Mouse (Mus musculus): ENCODE data around the gene Ldb1. TPM values are rescaled to one million over a fixed set of nuclear protein-coding genes. Genes with fewer than 3 reads are reported as not detected.

The Ldb1 gene
- polyA plus RNA-seq, 1 experiment from 2014 or later, result 127 TPM

- Histone ChIP-seq H3K27ac (peak overlapping the region; percentile 99), H3K36me3 (no peaks in the 10 kb centered on the region), H3K4me2 (peak overlapping the region; percentile 98), H3K4me1 (replicated peaks) (peaks cover 73% of the 10 kb centered on the region), H3K4me3 (peak overlapping the region; percentile 93), H3K9me3 (no peaks in the 10 kb centered on the region), H3K27me3 (no peaks in the 10 kb centered on the region), H3K9ac (peak overlapping the region; percentile 99)
- peak; percentile 21; the same call in 1 of the 2 replicates for ATAC-seq (ENCODE audit: low FRiP score)
- under 1% methylated on average over 6 of the region's 6 CpGs for WGBS
Observed at GRCm38 (mm10) chr19:46042476-46043011, 2.5 kb downstream of the Ldb1 start.

- peak overlapping the region; percentile 93 for H3K4me3 ChIP-seq
- WGBS, result under 1% methylated on average over 12 of the region's 14 CpGs
- H3K36me3 ChIP-seq, result no peaks in the 10 kb centered on the region
- H3K4me2 ChIP-seq, result peak overlapping the region; percentile 98
- no peaks in the 10 kb centered on the region for H3K9me3 ChIP-seq
- H3K27me3 ChIP-seq, result no peaks in the 10 kb centered on the region
- H3K4me1 ChIP-seq (replicated peaks), result peaks cover 78% of the 10 kb centered on the region
- ATAC-seq (ENCODE audit: low FRiP score), result peak; percentile 18; the same call in 1 of the 2 replicates
- H3K27ac ChIP-seq, result peak overlapping the region; percentile 99
- H3K9ac ChIP-seq, result peak overlapping the region; percentile 99
Observed at GRCm38 (mm10) chr19:46041933-46042475, 3.0 kb downstream of the Ldb1 start.

- peak overlapping the region; percentile 99 for H3K27ac ChIP-seq
- H3K4me1 ChIP-seq (replicated peaks), result peaks cover 80% of the 10 kb centered on the region
- ATAC-seq (ENCODE audit: low FRiP score), result no peak
- H3K4me3 ChIP-seq, result peak overlapping the region; percentile 93
- no peaks in the 10 kb centered on the region for H3K9me3 ChIP-seq
- H3K4me2 ChIP-seq, result peak overlapping the region; percentile 98
- no peaks in the 10 kb centered on the region for H3K27me3 ChIP-seq
- 0 out of 2 replicates have a peak, but pooled peaks cover under 1% of the 10 kb centered on the region for H3K36me3 ChIP-seq
- peak overlapping the region; percentile 99 for H3K9ac ChIP-seq
- 12% methylated on average over 7 of the region's 7 CpGs for WGBS
Observed at GRCm38 (mm10) chr19:46041299-46041932, 3.6 kb downstream of the Ldb1 start.

- Histone ChIP-seq H3K27ac (peak overlapping the region; percentile 97), H3K9ac (peak overlapping the region; percentile 99), H3K4me3 (peak overlapping the region; percentile 97), H3K4me2 (peak overlapping the region; percentile 98), H3K27me3 (no peaks in the 10 kb centered on the region), H3K36me3 (peaks cover 11% of the 10 kb centered on the region), H3K4me1 (replicated peaks) (peaks cover 80% of the 10 kb centered on the region), H3K9me3 (no peaks in the 10 kb centered on the region)
- 39% methylated on average over 14 of the region's 14 CpGs for WGBS
- ATAC-seq (ENCODE audit: low FRiP score), result no peak
Observed at GRCm38 (mm10) chr19:46040149-46040902, 4.7 kb downstream of the Ldb1 start.

- Histone ChIP-seq H3K4me2 (peak overlapping the region; percentile 98), H3K4me3 (peak overlapping the region; percentile 97)
Observed at GRCm38 (mm10) chr19:46039478-46039877, 5.5 kb downstream of the Ldb1 start.

GRCm38 (mm10) chr19:46038851-46039260 lies 6.2 kb downstream of the Ldb1 start:
- 0% methylated on average over 12 of the region's 17 CpGs for WGBS
- Histone ChIP-seq H3K4me2 (peak overlapping the region; percentile 98), H3K9me3 (no peaks in the 10 kb centered on the region), H3K4me1 (replicated peaks) (peaks cover 75% of the 10 kb centered on the region), H3K27ac (peak overlapping the region; percentile 97), H3K9ac (peak overlapping the region; percentile 99), H3K4me3 (peak overlapping the region; percentile 97), H3K36me3 (peaks cover 26% of the 10 kb centered on the region), H3K27me3 (no peaks in the 10 kb centered on the region)
- peak; percentile 50 for ATAC-seq (ENCODE audit: low FRiP score)

More at GRCm38 (mm10) chr19:46039478-46039877, 5.5 kb downstream of the Ldb1 start:
- H3K27ac ChIP-seq, result peak overlapping the region; percentile 97
- H3K36me3 ChIP-seq, result peaks cover 19% of the 10 kb centered on the region
- peaks cover 80% of the 10 kb centered on the region for H3K4me1 ChIP-seq (replicated peaks)
- no peaks in the 10 kb centered on the region for H3K9me3 ChIP-seq
- WGBS, result 2% methylated on average over 25 of the region's 30 CpGs
- no peaks in the 10 kb centered on the region for H3K27me3 ChIP-seq
- H3K9ac ChIP-seq, result peak overlapping the region; percentile 99
- ATAC-seq (ENCODE audit: low FRiP score), result peak; percentile 70

GRCm38 (mm10) chr19:46037925-46038850 lies 6.8 kb downstream of the Ldb1 start:
- Histone ChIP-seq H3K4me1 (replicated peaks) (peaks cover 68% of the 10 kb centered on the region), H3K27me3 (no peaks in the 10 kb centered on the region), H3K9ac (peak overlapping the region; percentile 99), H3K27ac (peak overlapping the region; percentile 97), H3K4me2 (peak overlapping the region; percentile 98), H3K36me3 (peaks cover 32% of the 10 kb centered on the region), H3K4me3 (peak overlapping the region; percentile 97), H3K9me3 (no peaks in the 10 kb centered on the region)
- ATAC-seq (ENCODE audit: low FRiP score), result no peak
- whole genome bisulfite sequencing, result 10% methylated on average over 13 of the region's 13 CpGs

GRCm38 (mm10) chr19:46037243-46037924 lies 7.6 kb downstream of the Ldb1 start:
- H3K4me1 ChIP-seq (replicated peaks), result peaks cover 60% of the 10 kb centered on the region
- WGBS, result 16% methylated on average over 6 of the region's 6 CpGs

GRCm38 (mm10) chr19:46036477-46037242 lies 8.4 kb downstream of the Ldb1 start:
- peaks cover 53% of the 10 kb centered on the region for H3K4me1 ChIP-seq (replicated peaks)
- H3K36me3 ChIP-seq, result peaks cover 48% of the 10 kb centered on the region
- H3K4me3 ChIP-seq, result peak overlapping the region; percentile 97
- H3K9me3 ChIP-seq, result no peaks in the 10 kb centered on the region
- H3K9ac ChIP-seq, result peak overlapping the region; percentile 99
- 77% methylated on average over 13 of the region's 13 CpGs for WGBS
- peak overlapping the region; percentile 98 for H3K4me2 ChIP-seq
- no peak for ATAC-seq (ENCODE audit: low FRiP score)
- H3K27me3 ChIP-seq, result no peaks in the 10 kb centered on the region
- H3K27ac ChIP-seq, result peak overlapping the region; percentile 97

More at GRCm38 (mm10) chr19:46037243-46037924, 7.6 kb downstream of the Ldb1 start:
- Histone ChIP-seq H3K9me3 (no peaks in the 10 kb centered on the region), H3K27me3 (no peaks in the 10 kb centered on the region), H3K4me2 (peak overlapping the region; percentile 98), H3K4me3 (peak overlapping the region; percentile 97), H3K27ac (peak overlapping the region; percentile 97), H3K36me3 (peaks cover 40% of the 10 kb centered on the region), H3K9ac (peak overlapping the region; percentile 99)
- no peak for ATAC-seq (ENCODE audit: low FRiP score)

- peaks cover 46% of the 10 kb centered on the region for H3K4me1 ChIP-seq (replicated peaks)
- no peak for ATAC-seq (ENCODE audit: low FRiP score)
- WGBS, result 93% methylated on average over 13 of the region's 13 CpGs
Observed at GRCm38 (mm10) chr19:46035971-46036370, 9.0 kb downstream of the Ldb1 start.

More at GRCm38 (mm10) chr19:46035971-46036370, 9.0 kb downstream of the Ldb1 start:
- Histone ChIP-seq H3K4me2 (peak overlapping the region; percentile 98), H3K27ac (no peak overlapping the region), H3K4me3 (peak overlapping the region; percentile 97; the same call in 1 of the 2 replicates), H3K9ac (0 out of 2 replicates have a peak overlapping the region, but pooled peaks have one; percentile 31), H3K27me3 (no peaks in the 10 kb centered on the region), H3K36me3 (peaks cover 53% of the 10 kb centered on the region), H3K9me3 (no peaks in the 10 kb centered on the region)

Data from hindbrain, embryonic 13.5 days (tissue).